Mouse (Mus musculus) fat pad, adult 2 months (tissue): ENCODE results near the gene Vwa3b.
"Not testable (repeated sequence)": the region's sequence is repeated elsewhere in the genome, so short reads cannot be mapped to it uniquely, and the experiment has no call there.

Source experiments
- DNase-seq: peaks from one replicate; pipeline ENCODE4 v3.0.0-alpha.2; 2011; ENCODE audit warnings: low read depth, low spot score; ENCODE audit errors: extremely low read depth

Gene Vwa3b

GRCm38 (mm10) chr1:37025962-37026686 is at the start of gene Vwa3b:
Gene Vwa3b (plus strand): TSS chr1:37026596.
- no peak for DNase-seq

GRCm38 (mm10) chr1:36976770-36977169 is 49.6 kb upstream of the Vwa3b start:
- no peak for DNase-seq

GRCm38 (mm10) chr1:36982191-36982961 is 44.0 kb upstream of the Vwa3b start:
- DNase-seq, result no peak

- no peak for DNase-seq
Observed at GRCm38 (mm10) chr1:36983754-36984153, 42.6 kb upstream of the Vwa3b start.

- no peak for DNase-seq
Observed at GRCm38 (mm10) chr1:36984406-36984805, 42.0 kb upstream of the Vwa3b start.

- no peak for DNase-seq
Observed at GRCm38 (mm10) chr1:36985896-36986295, 40.5 kb upstream of the Vwa3b start.

- no peak for DNase-seq
Observed at GRCm38 (mm10) chr1:36986396-36987160, 39.8 kb upstream of the Vwa3b start.

- no peak for DNase-seq
Observed at GRCm38 (mm10) chr1:36987172-36988148, 38.9 kb upstream of the Vwa3b start.

GRCm38 (mm10) chr1:36988161-36988560 is 38.2 kb upstream of the Vwa3b start:
- DNase-seq, result no peak

GRCm38 (mm10) chr1:36988561-36988960 is 37.8 kb upstream of the Vwa3b start:
- no peak for DNase-seq

GRCm38 (mm10) chr1:36994296-36994695 is 32.1 kb upstream of the Vwa3b start:
- no peak for DNase-seq

- no peak for DNase-seq
Observed at GRCm38 (mm10) chr1:36995760-36996159, 30.6 kb upstream of the Vwa3b start.

GRCm38 (mm10) chr1:36996561-36997213 is 29.7 kb upstream of the Vwa3b start:
- DNase-seq, result no peak

- DNase-seq, result no peak
Observed at GRCm38 (mm10) chr1:37000307-37000706, 26.1 kb upstream of the Vwa3b start.

- DNase-seq, result no peak
Observed at GRCm38 (mm10) chr1:37001636-37002315, 24.6 kb upstream of the Vwa3b start.

GRCm38 (mm10) chr1:37002316-37003008 is 23.9 kb upstream of the Vwa3b start:
- no peak for DNase-seq

GRCm38 (mm10) chr1:37004533-37004932 is 21.9 kb upstream of the Vwa3b start:
- no peak for DNase-seq

GRCm38 (mm10) chr1:37005036-37005435 is 21.4 kb upstream of the Vwa3b start:
- DNase-seq, result no peak

- not testable (repeated sequence) for DNase-seq
Observed at GRCm38 (mm10) chr1:37006529-37006928, 19.9 kb upstream of the Vwa3b start.
